ENCODE assay signal across 20 mouse cellular contexts in genomic region chr13:26714056-26714455, GRCm38 (mm10). TPM values are rescaled to one million over a fixed set of nuclear protein-coding genes. Genes with fewer than 3 reads are reported as not detected.
DNase-seq lines count a peak whose midpoint lies in the region; ATAC-seq and TF ChIP-seq lines count a peak whose summit lies in the region.
"Had no signal": no experiment of that assay in that cellular context is flagged by ENCODE, and none has a peak within 500 bp of the region (broad histone marks: within the 10 kb centered on the region; RNA-seq: fewer than 3 reads in every experiment).

No protein-coding gene starts in this region.

- DNase-seq in embryonic facial prominence, embryonic 14.5 days (ENCODE audit: low spot score): peak; percentile 50
- no peak for DNase-seq in embryonic facial prominence, embryonic 10.5 days (ENCODE audit: low spot score)
- peak; percentile 48 to 55 for DNase-seq in right cerebral cortex, adult 2 months (ENCODE audit: low spot score in 2 of 2)
- no peak for DNase-seq in right cerebral cortex, postnatal 14 days
- peak; percentile 15 to 17 for DNase-seq in left cerebral cortex, adult 2 months (ENCODE audit: extremely low spot score in 1 of 2, low spot score in 2 of 2)
- DNase-seq in adrenal gland, adult (ENCODE audit: inconsistent age in 2 of 2, low spot score in 1 of 2): no peak
- no peak for DNase-seq in adrenal gland, adult 8-10 months
- DNase-seq: adrenal gland, postnatal 14 days; cerebellum, adult 18-20 months; kidney, postnatal 10 days; liver, embryonic 13.5 days; lung, postnatal 4 days had no signal

- ATAC-seq in embryonic facial prominence, embryonic 14.5 days (ENCODE audit: low read depth): no peak
- ATAC-seq in forebrain, embryonic 13.5 days: no peak
- ATAC-seq: forebrain, embryonic 14.5 days had no signal

- H3K4me1 ChIP-seq in embryonic facial prominence, embryonic 14.5 days (ENCODE audit: control insufficient read depth, insufficient read depth, low read length): peaks cover 3% of the 10 kb centered on the region; the same call in 1 of the 2 replicates
- H3K4me1 ChIP-seq in embryonic facial prominence, embryonic 10.5 days: no peaks in the 10 kb centered on the region
- no peaks in the 10 kb centered on the region for H3K4me1 ChIP-seq in forebrain, embryonic 13.5 days
- H3K4me1 ChIP-seq: heart, embryonic 13.5 days; liver, embryonic 13.5 days had no signal

- no peaks in the 10 kb centered on the region for H3K36me3 ChIP-seq in embryonic facial prominence, embryonic 14.5 days (ENCODE audit: control insufficient read depth, insufficient read depth, low read length)
- H3K36me3 ChIP-seq in embryonic facial prominence, embryonic 10.5 days (replicated peaks): no peaks in the 10 kb centered on the region
- H3K36me3 ChIP-seq in forebrain, embryonic 13.5 days (ENCODE audit: poor library complexity, severe bottlenecking): no peaks in the 10 kb centered on the region
- H3K36me3 ChIP-seq: heart, embryonic 13.5 days; liver, embryonic 13.5 days had no signal

- H3K9ac ChIP-seq in embryonic facial prominence, embryonic 14.5 days (ENCODE audit: low read depth, low read length): no peak overlapping the region
- H3K9ac ChIP-seq in forebrain, embryonic 13.5 days: no peak overlapping the region
- H3K9ac ChIP-seq: heart, embryonic 13.5 days; liver, embryonic 13.5 days had no signal

- intact Hi-C loops in left cerebral cortex, adult 2 months (cut with DNase I): loop anchor here (5.0 kb wide), 1 partner anchor 238 kb away; no protein-coding TSS in a partner anchor

- no peaks in the 10 kb centered on the region for H3K27me3 ChIP-seq in embryonic facial prominence, embryonic 14.5 days (replicated peaks; ENCODE audit: control insufficient read depth, insufficient read depth, low read length)
- H3K27me3 ChIP-seq in embryonic facial prominence, embryonic 10.5 days (replicated peaks; ENCODE audit: low read depth, poor library complexity, severe bottlenecking): no peaks in the 10 kb centered on the region
- no peaks in the 10 kb centered on the region for H3K27me3 ChIP-seq in forebrain, embryonic 13.5 days
- H3K27me3 ChIP-seq: heart, embryonic 13.5 days; liver, embryonic 13.5 days had no signal

- no peak overlapping the region for H3K27ac ChIP-seq in embryonic facial prominence, embryonic 14.5 days (replicated peaks; ENCODE audit: low read depth, low read length)
- no peak overlapping the region for H3K27ac ChIP-seq in embryonic facial prominence, embryonic 10.5 days (replicated peaks)
- H3K27ac ChIP-seq in left cerebral cortex, adult 2 months: no peak overlapping the region
- H3K27ac ChIP-seq in forebrain, embryonic 13.5 days: no peak overlapping the region
- H3K27ac ChIP-seq: heart, embryonic 13.5 days; liver, embryonic 13.5 days had no signal

- no peak overlapping the region for H3K4me3 ChIP-seq in embryonic facial prominence, embryonic 14.5 days (ENCODE audit: low read depth, low read length)
- H3K4me3 ChIP-seq in embryonic facial prominence, embryonic 10.5 days: no peak overlapping the region
- no peak overlapping the region for H3K4me3 ChIP-seq in left cerebral cortex, adult 2 months
- H3K4me3 ChIP-seq in forebrain, embryonic 13.5 days: no peak overlapping the region
- H3K4me3 ChIP-seq: heart, embryonic 13.5 days; liver, embryonic 13.5 days had no signal

- H3K4me2 ChIP-seq in embryonic facial prominence, embryonic 14.5 days (ENCODE audit: low read depth, low read length): no peak overlapping the region
- no peak overlapping the region for H3K4me2 ChIP-seq in forebrain, embryonic 13.5 days
- H3K4me2 ChIP-seq: heart, embryonic 13.5 days; liver, embryonic 13.5 days had no signal

- no peaks in the 10 kb centered on the region for H3K9me3 ChIP-seq in embryonic facial prominence, embryonic 14.5 days (ENCODE audit: control insufficient read depth, low read length)
- H3K9me3 ChIP-seq in embryonic facial prominence, embryonic 10.5 days: no peaks in the 10 kb centered on the region
- H3K9me3 ChIP-seq in forebrain, embryonic 13.5 days (replicated peaks): no peaks in the 10 kb centered on the region
- H3K9me3 ChIP-seq: heart, embryonic 13.5 days; liver, embryonic 13.5 days had no signal

- 60% methylated on average over 5 of the region's 5 CpGs for WGBS in embryonic facial prominence, embryonic 14.5 days
- 90% methylated on average over 5 of the region's 5 CpGs for WGBS in embryonic facial prominence, embryonic 10.5 days
- WGBS in forebrain, embryonic 13.5 days: 88% methylated on average over 5 of the region's 5 CpGs

- no peak for TF ChIP-seq CTCF in left cerebral cortex, adult 2 months (IDR thresholded peaks at IDR 0.05)

RNA-seq across cellular contexts. Expression of gene Hdgfl1, which starts 55.9 kb away (rescaled TPM):
- polyA plus RNA-seq in embryonic facial prominence, embryonic 14.5 days (2014; fragmentation: Nextera tagmentation; extraction: Ambion mirVana): not detected in 2 replicates
- not detected in 2 replicates for polyA plus RNA-seq in embryonic facial prominence, embryonic 10.5 days (2016; fragmentation: Nextera tagmentation; extraction: Ambion mirVana)
- not detected for total RNA-seq in left cerebral cortex, adult 2 months (2021)
- polyA plus RNA-seq in forebrain, embryonic 13.5 days (2015; fragmentation: Nextera tagmentation; extraction: Ambion mirVana): not detected in 2 replicates
- not detected for total RNA-seq in adrenal gland, adult 8-10 months (2022)
- total RNA-seq: adrenal gland, postnatal 14 days; layer of hippocampus, postnatal 14 days; monocyte, adult 5-6 weeks; neutrophil, adult 5-6 weeks had no signal
- polyA plus RNA-seq: embryonic facial prominence, embryonic 11.5 days; forebrain, embryonic 14.5 days; heart, embryonic 13.5 days; liver, embryonic 13.5 days; spleen, adult 2 months had no signal

Comparison
In these comparisons a context has a peak if more than half of its experiments do, and no peak if none do; other contexts are left out.
1. DNase-seq: peak in embryonic facial prominence, embryonic 14.5 days (single experiment), right cerebral cortex, adult 2 months (2 of 2) and left cerebral cortex, adult 2 months (2 of 2); none in embryonic facial prominence, embryonic 10.5 days (single experiment), right cerebral cortex, postnatal 14 days (single experiment), adrenal gland, adult (0 of 2) and adrenal gland, adult 8-10 months (single experiment).